Mouse (Mus musculus) MEL (cell line): ENCODE measurements around the gene Eng.

Experiments
- BHLHE40 ChIP-seq: IDR thresholded peaks from 2 replicates; pipeline ENCODE4 v1.6.1; 2012; ENCODE audit warnings: low read depth, mild to moderate bottlenecking, inconsistent platforms, low read length, improper control_type of control experiment, borderline replicate concordance
- CHD2 ChIP-seq: IDR thresholded peaks from 2 replicates; pipeline ENCODE4 v1.6.1; 2011; ENCODE audit warnings: low read length, improper control_type of control experiment
- CTCF ChIP-seq, 3 experiments: IDR thresholded peaks in 2 of 3; conservative IDR thresholded peaks in 1 of 3; 2 replicates each; pipeline ENCODE4 v1.5.1; 2011 to 2012; ENCODE audit warnings: low read length in 3 of 3, low read depth in 2 of 3, mild to moderate bottlenecking in 2 of 3, improper control_type of control experiment in 1 of 3, inconsistent platforms in 1 of 3, mixed read lengths in 1 of 3, moderate library complexity in 1 of 3; ENCODE audit not compliant: control insufficient read depth in 1 of 3, insufficient read depth in 1 of 3, poor library complexity in 1 of 3, severe bottlenecking in 1 of 3
- EP300 ChIP-seq, 2 experiments: IDR thresholded peaks; 2 replicates each; pipeline ENCODE4 v1.6.1; 2011; ENCODE audit warnings: improper control_type of control experiment in 2 of 2, low read length in 2 of 2, low read depth in 1 of 2, mild to moderate bottlenecking in 1 of 2
- GATA1 ChIP-seq: IDR thresholded peaks from 2 replicates; pipeline ENCODE4 v1.6.1; 2011; ENCODE audit warnings: low read depth, low read length, improper control_type of control experiment
- JUND ChIP-seq: IDR thresholded peaks from 2 replicates; pipeline ENCODE4 v1.6.1; 2011; ENCODE audit warnings: low read depth, mild to moderate bottlenecking, improper control_type of control experiment, low read length
- KAT2A ChIP-seq: conservative IDR thresholded peaks from 2 replicates; pipeline ENCODE4 v1.6.1; 2012; ENCODE audit warnings: low read depth, low read length, improper control_type of control experiment, inconsistent platforms
- MEF2A ChIP-seq: IDR thresholded peaks from 2 replicates; pipeline ENCODE4 v1.6.1; 2014; ENCODE audit warnings: low read depth, mild to moderate bottlenecking, inconsistent platforms, low read length, improper control_type of control experiment; ENCODE audit not compliant: poor library complexity, insufficient replicate concordance, severe bottlenecking; ENCODE audit errors: extremely low read depth
- POLR2A ChIP-seq, 2 experiments: IDR thresholded peaks; 2 replicates each; pipeline ENCODE4 v1.6.1; 2011 to 2012; ENCODE audit warnings: low read length in 2 of 2, mild to moderate bottlenecking in 2 of 2, control low read depth in 1 of 2, improper control_type of control experiment in 1 of 2, low read depth in 1 of 2, moderate library complexity in 1 of 2; ENCODE audit not compliant: control insufficient read depth in 1 of 2, insufficient read depth in 1 of 2, poor library complexity in 1 of 2
- POLR2AphosphoS5 ChIP-seq: IDR thresholded peaks from 2 replicates; pipeline ENCODE4 v1.6.1; 2012; ENCODE audit warnings: low read depth, borderline replicate concordance, mild to moderate bottlenecking, inconsistent platforms, low read length, moderate library complexity, mixed read lengths
- TCF12 ChIP-seq: IDR thresholded peaks from 2 replicates; pipeline ENCODE4 v1.6.1; 2014; ENCODE audit warnings: low read depth, mild to moderate bottlenecking, inconsistent platforms, low read length, improper control_type of control experiment, moderate library complexity
- ZKSCAN1 ChIP-seq: IDR thresholded peaks from 2 replicates; pipeline ENCODE4 v1.6.1; 2012; ENCODE audit warnings: low read depth, mild to moderate bottlenecking, inconsistent platforms, low read length, improper control_type of control experiment, moderate library complexity
- ZMIZ1 ChIP-seq: IDR thresholded peaks from 2 replicates; pipeline ENCODE4 v1.6.1; 2012; ENCODE audit warnings: low read depth, mild to moderate bottlenecking, inconsistent platforms, low read length, improper control_type of control experiment, moderate library complexity

DNA sequence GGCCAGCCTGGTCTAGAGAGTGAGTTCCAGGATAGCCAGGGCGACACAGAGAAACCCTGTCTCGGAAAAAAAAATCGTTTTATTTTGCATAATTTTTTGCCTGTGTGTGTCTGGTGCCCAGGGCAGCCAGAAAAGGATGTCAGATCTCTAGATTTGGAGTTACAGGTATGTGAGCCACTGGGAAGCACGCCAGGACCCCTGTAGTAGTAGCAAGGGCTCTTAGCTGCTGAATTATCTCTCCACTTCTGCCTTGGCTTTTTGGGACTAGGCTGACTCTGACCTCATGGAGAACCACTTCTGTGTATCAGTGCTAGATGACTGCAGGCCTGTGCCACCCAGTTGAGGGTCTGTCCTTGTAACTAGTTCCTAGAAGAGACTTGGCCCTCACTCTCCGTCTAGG, 4.6 kb upstream of the Eng start:
- TF ChIP-seq CHD2: no peak
- no peak for TF ChIP-seq MEF2A
- no peak for TF ChIP-seq JUND
- TF ChIP-seq ZKSCAN1: no peak
- no peak for TF ChIP-seq KAT2A
- TF ChIP-seq TCF12: no peak
- TF ChIP-seq BHLHE40: no peak
- TF ChIP-seq EP300 (IDR thresholded peaks at IDR 0.05; ENCODE audit: low read depth in 1 of 2, low read length in 2 of 2): no peak
- TF ChIP-seq CTCF (IDR thresholded peaks at IDR 0.05 in 2 of 3, conservative IDR thresholded peaks at IDR 0.05 in 1 of 3; ENCODE audit: control insufficient read depth in 1 of 3, insufficient read depth in 1 of 3, low read depth in 2 of 3, low read length in 3 of 3, poor library complexity in 1 of 3, severe bottlenecking in 1 of 3): no peak
- no peak for TF ChIP-seq POLR2AphosphoS5
- TF ChIP-seq ZMIZ1: no peak
- TF ChIP-seq POLR2A (IDR thresholded peaks at IDR 0.05; ENCODE audit: control insufficient read depth in 1 of 2, insufficient read depth in 1 of 2, low read depth in 1 of 2, low read length in 2 of 2, poor library complexity in 1 of 2): no peak
- TF ChIP-seq GATA1: no peak
